Mouse (Mus musculus): Measurements from ENCODE around the gene Gm11214. TPM values are rescaled to one million over a fixed set of nuclear protein-coding genes. Genes with fewer than 3 reads are reported as not detected.

Gm11214 gene
- total RNA-seq, 2 experiments from 2014 or later = not detected

GRCm38 (mm10) chr4:63661426-63661825 is 1.8 kb downstream of the Gm11214 start:
- no peak for DNase-seq

DNA sequence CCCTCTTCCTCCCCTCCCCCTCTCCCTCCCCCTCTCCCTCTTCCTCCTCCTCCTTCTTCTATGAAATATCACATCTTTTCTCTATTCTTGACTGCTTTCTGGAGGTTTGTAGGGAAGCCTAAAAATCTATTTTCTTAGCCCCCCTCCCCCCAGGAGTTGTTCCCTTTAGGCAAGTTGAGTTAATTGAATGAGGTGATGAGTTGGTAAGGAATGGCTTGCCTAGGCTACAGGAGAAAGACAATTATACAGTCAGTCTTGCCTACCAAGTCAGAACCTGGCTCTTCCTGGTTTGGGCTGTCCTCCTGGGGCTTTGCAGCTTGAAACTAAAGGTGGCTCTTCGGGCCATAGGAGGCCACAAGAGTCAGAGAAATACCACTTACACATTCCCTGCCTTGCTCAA is 3.4 kb downstream of the Gm11214 start:
- no peak for DNase-seq

GRCm38 (mm10) chr4:63659086-63659485 is 4.1 kb downstream of the Gm11214 start:
- no peak for DNase-seq

- peak in 1 of 2 experiments; percentile 12 for DNase-seq
These were observed 8.8 kb downstream of the Gm11214 start for GRCm38 (mm10) chr4:63654381-63654780.

DNA sequence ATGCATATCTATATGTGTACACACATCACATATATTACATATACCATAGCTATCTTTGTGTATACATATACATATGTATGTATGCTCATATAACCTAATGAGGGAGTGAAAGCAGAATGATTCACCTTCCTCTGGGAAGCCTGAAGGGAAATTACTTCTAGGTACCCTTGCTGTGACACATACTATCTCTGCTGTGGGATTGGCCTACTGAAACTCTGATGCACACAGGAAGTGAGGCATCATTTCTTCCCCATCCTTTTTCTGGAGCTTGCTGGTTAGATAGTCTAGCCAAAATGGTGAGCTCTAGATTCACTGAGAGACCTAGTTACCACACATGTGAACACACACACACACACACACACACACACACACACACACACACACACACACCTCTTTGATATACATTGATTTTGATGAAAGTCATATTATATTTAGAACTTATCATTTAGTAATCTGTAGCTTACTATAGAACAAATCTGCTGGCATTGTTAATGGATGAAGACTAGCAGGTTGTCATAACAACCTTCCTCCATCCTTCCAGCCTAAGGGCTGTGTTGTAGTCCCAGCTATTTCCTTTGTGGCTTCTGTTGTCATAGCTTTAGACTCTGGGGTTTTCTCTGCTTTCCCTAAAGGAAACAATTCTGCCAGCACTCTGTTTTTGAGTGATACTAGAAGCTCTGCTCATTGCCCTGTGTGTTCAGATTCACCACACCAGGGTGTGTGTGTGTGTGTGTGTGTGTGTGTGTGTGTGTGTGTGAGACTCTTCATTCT is 19.0 kb downstream of the Gm11214 start:
- DNase-seq = no peak

GRCm38 (mm10) chr4:63639842-63640241 is 23.3 kb downstream of the Gm11214 start:
- no peak for DNase-seq

- no peak for DNase-seq
These were observed 24.6 kb downstream of the Gm11214 start for GRCm38 (mm10) chr4:63638603-63639002.

GRCm38 (mm10) chr4:63633181-63633580 is 30.0 kb downstream of the Gm11214 start:
- no peak for DNase-seq

GRCm38 (mm10) chr4:63627111-63627510 is 36.1 kb downstream of the Gm11214 start:
- DNase-seq = no peak

- DNase-seq = no peak
These were observed 37.6 kb downstream of the Gm11214 start for GRCm38 (mm10) chr4:63625563-63626080.

GRCm38 (mm10) chr4:63622378-63622835 is 40.8 kb downstream of the Gm11214 start, which contains the start of gene Tex48:
TSS of gene Tex48 (minus strand) at chr4:63622428.
- peak; percentile 10 to 36 for DNase-seq

DNA sequence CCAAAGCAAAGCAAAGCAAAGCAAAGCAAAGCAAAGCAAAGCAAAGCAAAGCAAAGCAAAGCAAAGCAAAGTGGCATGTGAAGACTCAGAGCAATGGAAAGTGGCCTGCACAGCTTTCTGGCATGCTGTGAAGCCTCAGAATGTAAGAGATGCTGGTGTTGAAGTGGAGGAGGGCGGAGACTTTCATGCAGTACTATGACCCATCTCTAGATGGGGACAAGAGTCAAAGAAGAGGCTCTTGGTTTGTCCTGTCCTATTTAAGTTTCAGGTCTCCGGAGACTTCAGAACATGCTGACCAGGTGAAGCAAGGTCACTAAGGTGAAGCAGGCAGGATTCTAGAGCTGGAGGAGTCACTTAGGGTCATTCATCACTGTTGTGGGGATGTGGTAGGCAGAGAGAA is 41.3 kb downstream of the Gm11214 start:
- no peak for DNase-seq

Other genes with a start within 250 kb of the Gm11214 start
- gene Whrn, start 167.4 kb downstream of the Gm11214 start, total RNA-seq (2021) = 10 to 100 TPM; 33.5 to 59.9 TPM
- 100 to 1,000 TPM; 186 to 187 TPM for gene Atp6v1g1, start 118.6 kb downstream of the Gm11214 start, total RNA-seq (2021)
- gene Tmem268, start 104.6 kb downstream of the Gm11214 start, total RNA-seq (2021) = 10 to 100 TPM in 1 of 2 experiments, 1 to 10 TPM in 1; 8.2 to 17.6 TPM
- gene Gm11213, start 58.1 kb downstream of the Gm11214 start, total RNA-seq (2021) = not detected
- gene Tex48, start 41.0 kb downstream of the Gm11214 start, total RNA-seq (2021) = not detected
- gene Tnfsf15, start 81.7 kb upstream of the Gm11214 start, total RNA-seq (2021) = under 1 TPM; 0.23 to 0.53 TPM
- under 1 TPM in 1 of 2 experiments, not detected in 1; 0.07 TPM for gene Tnfsf8, start 198.0 kb upstream of the Gm11214 start, total RNA-seq (2021)